Mouse (Mus musculus) heart, embryonic 15.5 days (tissue): ENCODE measurements around the gene Jmjd6. TPM values are rescaled to one million over a fixed set of nuclear protein-coding genes. Genes with fewer than 3 reads are reported as not detected.
"Not testable (repeated sequence)": the region's sequence is repeated elsewhere in the genome, so short reads cannot be mapped to it uniquely, and the experiment has no call there.

Source experiments
- ATAC-seq: fragments of 200-750 bp; cut with Nextera tagmentation; replicated peaks from 2 replicates; pipeline ENCODE4 v1.8.0; 2017; ENCODE audit warnings: low read depth, moderate TSS enrichment; ENCODE audit not compliant: insufficient number of reproducible peaks, insufficient read depth, low FRiP score
- H3K27ac ChIP-seq: fragments of 300-500 bp; sonication (generic); 2 replicates; pipeline ENCODE4 v1.5.1; 2015; ENCODE audit warnings: mild to moderate bottlenecking, inconsistent platforms
- H3K27me3 ChIP-seq: fragments of 300-500 bp; sonication (generic); 2 replicates; pipeline ENCODE4 v1.6.1; 2015; ENCODE audit warnings: inconsistent platforms
- H3K36me3 ChIP-seq: fragments of 300-500 bp; sonication (generic); 2 replicates; pipeline ENCODE4 v1.6.1; 2015; ENCODE audit warnings: mild to moderate bottlenecking, inconsistent platforms
- H3K4me1 ChIP-seq: fragments of 300-500 bp; sonication (generic); replicated peaks from 2 replicates; pipeline ENCODE4 v1.6.1; 2015; ENCODE audit warnings: inconsistent platforms
- H3K4me2 ChIP-seq: fragments of 300-500 bp; sonication (generic); 2 replicates; pipeline ENCODE4 v1.6.1; 2015; ENCODE audit warnings: inconsistent platforms, mild to moderate bottlenecking, moderate library complexity
- H3K4me3 ChIP-seq: fragments of 300-500 bp; sonication (generic); 2 replicates; pipeline ENCODE4 v1.5.1; 2015; ENCODE audit warnings: mild to moderate bottlenecking, inconsistent platforms
- H3K9ac ChIP-seq: fragments of 300-500 bp; sonication (generic); 2 replicates; pipeline ENCODE4 v1.6.1; 2015; ENCODE audit warnings: mild to moderate bottlenecking, inconsistent platforms
- H3K9me3 ChIP-seq: fragments of 300-500 bp; sonication (generic); replicated peaks from 2 replicates; pipeline ENCODE4 v1.6.1; 2016; ENCODE audit warnings: inconsistent platforms
- WGBS: fragments of 180-500 bp; shearing (Covaris S2); methylation state at CpG from one replicate; pipeline ENCODE4 v1.1.7; 2015; ENCODE audit warnings: mixed read lengths; 5-methylcytosine and 5-hydroxymethylcytosine counted together
- polyA plus RNA-seq: library from polyadenylated mRNA; unstranded; fragments of >200 nt; fragmentation: Nextera tagmentation; extraction: Ambion mirVana; gene quantifications from 2 replicates; pipeline ENCODE4 v1.2.1, GENCODE M21; 2015

Gene Jmjd6
- polyA plus RNA-seq, 1 experiment from 2014 or later: 66.5 TPM

- Histone ChIP-seq H3K4me1 (peaks cover 26% of the 10 kb centered on the region), H3K9ac (no peak overlapping the region), H3K36me3 (peaks cover 62% of the 10 kb centered on the region), H3K4me3 (no peak overlapping the region), H3K27ac (no peak overlapping the region), H3K9me3 (no peaks in the 10 kb centered on the region), H3K4me2 (no peak overlapping the region), H3K27me3 (no peaks in the 10 kb centered on the region)
- WGBS: 84% methylated on average over 14 of the region's 14 CpGs
- ATAC-seq: no peak
Measured at GRCm38 (mm10) chr11:116838936-116839335, 4.3 kb downstream of the Jmjd6 start.

GRCm38 (mm10) chr11:116837441-116837840 lies 5.8 kb downstream of the Jmjd6 start:
- H3K4me1 ChIP-seq: peaks cover 26% of the 10 kb centered on the region

DNA sequence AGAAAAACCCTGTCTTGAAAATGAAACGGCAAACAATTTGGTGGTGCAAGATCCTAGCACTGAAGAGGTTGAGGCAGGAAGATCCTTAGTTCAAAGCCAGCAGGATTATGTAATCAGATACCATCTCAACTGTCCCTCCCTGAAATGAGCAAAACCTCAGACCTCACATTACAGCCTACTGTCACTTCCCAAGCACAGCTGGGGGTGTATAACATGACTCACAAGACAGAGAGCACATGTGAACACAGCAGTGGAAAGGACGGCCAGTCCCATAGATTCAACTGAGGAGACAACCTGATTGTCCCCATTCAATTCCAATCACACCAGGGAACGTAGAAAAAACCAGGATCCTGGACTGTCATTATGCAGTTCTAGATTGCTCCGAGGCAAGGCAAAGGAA lies 7.0 kb downstream of the Jmjd6 start:
- WGBS: 89% methylated on average over 4 of the region's 4 CpGs
- peaks cover 21% of the 10 kb centered on the region for H3K4me1 ChIP-seq
- no peaks in the 10 kb centered on the region for H3K27me3 ChIP-seq
- H3K9ac ChIP-seq: no peak overlapping the region
- no peaks in the 10 kb centered on the region for H3K9me3 ChIP-seq
- H3K36me3 ChIP-seq: peaks cover 62% of the 10 kb centered on the region
- no peak overlapping the region for H3K4me3 ChIP-seq
- H3K27ac ChIP-seq: no peak overlapping the region
- H3K4me2 ChIP-seq: no peak overlapping the region
- ATAC-seq: no peak

More at GRCm38 (mm10) chr11:116837441-116837840, 5.8 kb downstream of the Jmjd6 start:
- no peak overlapping the region for H3K4me3 ChIP-seq
- H3K27ac ChIP-seq: no peak overlapping the region
- 95% methylated on average over 10 of the region's 10 CpGs for WGBS
- no peak overlapping the region for H3K9ac ChIP-seq
- peaks cover 62% of the 10 kb centered on the region for H3K36me3 ChIP-seq
- no peaks in the 10 kb centered on the region for H3K27me3 ChIP-seq
- no peaks in the 10 kb centered on the region for H3K9me3 ChIP-seq
- no peak for ATAC-seq
- H3K4me2 ChIP-seq: no peak overlapping the region

- H3K4me3 ChIP-seq: no peak overlapping the region
- 92% methylated on average over 1 of the region's 1 CpGs for WGBS
- H3K36me3 ChIP-seq: peaks cover 53% of the 10 kb centered on the region
- no peak overlapping the region for H3K9ac ChIP-seq
- no peak for ATAC-seq
- peaks cover 7% of the 10 kb centered on the region for H3K4me1 ChIP-seq
- H3K4me2 ChIP-seq: no peak overlapping the region
- no peaks in the 10 kb centered on the region for H3K9me3 ChIP-seq
- H3K27ac ChIP-seq: no peak overlapping the region
- no peaks in the 10 kb centered on the region for H3K27me3 ChIP-seq
Measured at GRCm38 (mm10) chr11:116834954-116835353, 8.3 kb downstream of the Jmjd6 start.

- ATAC-seq: no peak
- Histone ChIP-seq H3K9ac (no peak overlapping the region), H3K27ac (no peak overlapping the region), H3K36me3 (peaks cover 33% of the 10 kb centered on the region), H3K4me1 (peaks cover 22% of the 10 kb centered on the region), H3K9me3 (no peaks in the 10 kb centered on the region), H3K27me3 (no peaks in the 10 kb centered on the region), H3K4me2 (no peak overlapping the region), H3K4me3 (no peak overlapping the region)
- 32% methylated on average over 4 of the region's 4 CpGs for WGBS
Measured at GRCm38 (mm10) chr11:116832172-116832685, 11.0 kb downstream of the Jmjd6 start.

- H3K9ac ChIP-seq: peak within 1 kb of the TSS; percentile 87
- H3K36me3 ChIP-seq: no peaks in the 10 kb centered on the region
- H3K27me3 ChIP-seq: no peaks in the 10 kb centered on the region
- peak; percentile 74 for ATAC-seq
- no peaks in the 10 kb centered on the region for H3K9me3 ChIP-seq
- H3K27ac ChIP-seq: peak within 1 kb of the TSS; percentile 85
- H3K4me1 ChIP-seq: peaks cover 32% of the 10 kb centered on the region
- H3K4me3 ChIP-seq: peak within 1 kb of the TSS; percentile 74
- H3K4me2 ChIP-seq: peak within 1 kb of the TSS; percentile 84
- WGBS: 1% methylated on average over 70 of the region's 71 CpGs
Measured at GRCm38 (mm10) chr11:116827534-116828165, 15.6 kb downstream of the Jmjd6 start, which contains the start of gene Mxra7. Mxra7 (minus strand) TSS chr11:116828046.

DNA sequence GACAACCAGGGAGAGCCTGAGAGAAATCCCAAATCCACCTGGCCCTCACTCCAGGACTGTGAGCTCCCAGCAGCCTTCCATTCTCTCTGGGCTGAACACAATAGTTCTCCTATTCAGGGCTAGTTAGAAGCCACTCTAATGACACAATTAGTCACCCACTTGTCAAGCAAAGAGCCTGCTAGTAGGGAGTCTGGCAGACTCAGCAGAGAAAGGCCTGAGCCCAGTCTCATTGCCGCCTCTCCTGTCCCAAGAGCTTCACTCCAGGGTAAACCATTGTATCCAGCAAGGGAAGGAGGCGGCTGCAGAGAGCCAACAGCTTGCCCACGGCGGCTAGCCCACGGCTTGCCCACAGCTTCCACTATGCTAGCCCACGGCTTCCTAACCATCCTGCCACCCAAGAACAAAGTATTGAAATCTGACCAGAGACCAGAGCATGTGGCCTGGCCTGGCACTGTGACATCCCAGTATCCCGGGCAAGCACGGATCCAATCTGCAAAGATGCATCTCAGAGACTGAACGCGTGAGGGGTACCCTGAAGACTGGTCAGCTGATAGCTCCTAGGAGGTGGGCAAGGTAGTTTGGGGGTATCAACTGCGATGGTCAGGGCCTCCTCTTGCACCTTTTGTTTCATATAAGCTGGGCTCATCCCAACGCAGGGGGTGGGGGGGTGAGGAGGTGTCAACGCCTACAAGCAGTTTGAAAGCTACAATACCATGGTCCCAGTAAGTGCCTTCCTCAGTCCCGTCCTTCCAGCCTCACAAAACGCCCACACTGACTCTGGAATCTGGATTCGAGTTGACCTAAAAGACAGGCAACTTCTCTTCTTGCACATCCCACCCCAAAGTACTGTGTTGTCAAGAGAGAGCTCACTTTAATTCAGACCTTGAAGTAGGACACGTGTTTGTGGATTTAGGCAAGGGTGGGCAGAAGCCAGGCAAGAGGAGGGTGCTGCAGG lies 16.4 kb downstream of the Jmjd6 start:
- Histone ChIP-seq H3K4me1 (peaks cover 40% of the 10 kb centered on the region), H3K27ac (peak overlapping the region; percentile 85), H3K36me3 (no peaks in the 10 kb centered on the region), H3K4me2 (peak overlapping the region; percentile 84), H3K9me3 (no peaks in the 10 kb centered on the region), H3K27me3 (no peaks in the 10 kb centered on the region), H3K9ac (peak overlapping the region; percentile 87), H3K4me3 (peak overlapping the region; percentile 74)
- ATAC-seq: no peak
- 40% methylated on average over 17 of the region's 17 CpGs for WGBS

DNA sequence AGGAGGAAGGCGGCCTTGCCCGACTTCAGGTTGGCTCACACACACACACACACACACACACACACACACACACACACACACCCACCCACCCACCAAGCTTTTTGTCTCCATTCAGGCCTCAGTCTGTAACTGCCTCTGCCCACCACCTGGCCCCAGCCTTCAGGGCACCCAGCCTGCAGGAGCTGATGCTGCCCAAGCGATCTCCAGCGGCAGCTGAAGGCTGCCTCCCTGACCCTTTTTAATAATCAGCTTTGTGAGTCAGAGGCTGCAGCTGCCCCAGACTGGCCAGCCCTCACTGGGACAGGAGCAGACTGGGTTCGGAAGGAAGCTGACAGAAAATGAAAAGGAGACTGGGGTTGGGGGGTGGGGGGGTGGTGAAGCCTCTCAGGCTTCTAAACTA lies 18.0 kb downstream of the Jmjd6 start:
- WGBS: 57% methylated on average over 3 of the region's 5 CpGs
- Histone ChIP-seq H3K4me1 (peaks cover 56% of the 10 kb centered on the region), H3K36me3 (no peaks in the 10 kb centered on the region), H3K27me3 (no peaks in the 10 kb centered on the region), H3K27ac (0 out of 2 replicates have a peak overlapping the region, but pooled peaks have one; percentile 4), H3K4me2 (no peak overlapping the region), H3K9ac (no peak overlapping the region), H3K9me3 (no peaks in the 10 kb centered on the region), H3K4me3 (no peak overlapping the region)
- ATAC-seq: no peak

DNA sequence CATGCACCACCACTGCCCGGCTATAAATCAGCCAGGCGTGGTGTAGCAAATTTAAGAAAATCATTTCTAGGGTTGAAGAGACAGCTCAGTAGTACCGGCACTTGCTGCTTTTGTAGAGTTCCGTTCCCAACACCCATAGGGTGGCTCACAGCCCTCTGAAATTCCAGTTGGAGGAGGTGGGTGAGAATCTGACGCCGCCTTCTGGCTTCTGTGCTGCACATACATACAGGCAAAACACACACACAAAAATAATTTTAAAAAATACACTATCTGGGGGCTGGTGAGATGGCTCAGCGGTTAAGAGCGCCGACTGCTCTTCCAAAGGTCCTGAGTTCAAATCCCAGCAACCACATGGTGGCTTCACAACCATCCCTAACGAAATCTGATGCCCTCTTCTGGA lies 19.4 kb downstream of the Jmjd6 start:
- not testable (repeated sequence) for H3K4me2 ChIP-seq, H3K4me3 ChIP-seq, H3K9ac ChIP-seq, H3K36me3 ChIP-seq, ATAC-seq, H3K27ac ChIP-seq, H3K9me3 ChIP-seq, H3K27me3 ChIP-seq
- 92% methylated on average over 10 of the region's 10 CpGs for WGBS
- peaks cover 65% of the 10 kb centered on the region for H3K4me1 ChIP-seq

GRCm38 (mm10) chr11:116823255-116823654 lies 20.0 kb downstream of the Jmjd6 start:
- no peaks in the 10 kb centered on the region for H3K9me3 ChIP-seq
- H3K4me3 ChIP-seq: no peak overlapping the region
- WGBS: 98% methylated on average over 2 of the region's 2 CpGs
- no peak overlapping the region for H3K4me2 ChIP-seq
- peaks cover 64% of the 10 kb centered on the region for H3K4me1 ChIP-seq
- no peaks in the 10 kb centered on the region for H3K27me3 ChIP-seq
- no peak for ATAC-seq
- no peak overlapping the region for H3K9ac ChIP-seq
- H3K27ac ChIP-seq: no peak overlapping the region
- no peaks in the 10 kb centered on the region for H3K36me3 ChIP-seq

DNA sequence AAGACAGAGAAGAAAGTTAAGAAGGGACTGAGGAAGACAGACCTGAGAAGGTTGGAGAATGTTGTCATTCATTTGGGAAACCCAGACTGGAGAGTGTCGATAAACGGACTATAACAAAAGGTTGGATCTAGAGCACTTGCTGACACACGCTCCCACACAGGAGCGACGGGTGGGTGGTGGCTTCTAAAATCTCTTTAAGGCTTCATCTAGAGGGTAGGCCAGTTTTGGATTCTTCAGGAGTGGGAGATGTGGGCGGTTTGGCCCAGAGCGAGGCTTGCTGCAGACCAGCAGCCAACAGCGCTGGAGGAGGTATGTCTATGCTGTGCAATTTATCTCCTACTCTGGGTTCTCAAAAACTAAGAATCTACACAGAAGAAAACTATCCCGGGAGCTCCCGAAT lies 20.6 kb downstream of the Jmjd6 start:
- no peak overlapping the region for H3K9ac ChIP-seq
- 81% methylated on average over 10 of the region's 10 CpGs for WGBS
- peak overlapping the region; percentile 85; the same call in 1 of the 2 replicates for H3K27ac ChIP-seq
- 0 out of 2 replicates have a peak overlapping the region, but pooled peaks have one; percentile 41 for H3K4me2 ChIP-seq
- H3K4me1 ChIP-seq: peaks cover 58% of the 10 kb centered on the region
- H3K4me3 ChIP-seq: no peak overlapping the region
- no peak for ATAC-seq
- no peaks in the 10 kb centered on the region for H3K27me3 ChIP-seq
- H3K9me3 ChIP-seq: no peaks in the 10 kb centered on the region
- no peaks in the 10 kb centered on the region for H3K36me3 ChIP-seq
